Comparison of ENCODE assay signal across 17 mouse cellular contexts in genomic region chr7:131318340-131318739, GRCm38 (mm10). TPM values are rescaled to one million over a fixed set of nuclear protein-coding genes. Genes with fewer than 3 reads are reported as not detected.
"Had no signal": no experiment of that assay in that cellular context is flagged by ENCODE, and none has a peak within 500 bp of the region (broad histone marks: within the 10 kb centered on the region; RNA-seq: fewer than 3 reads in every experiment).

No protein-coding gene starts in this region.

- H3K9ac ChIP-seq: limb, embryonic 13.5 days; liver, embryonic 14.5 days; midbrain, embryonic 12.5 days; neural tube, embryonic 13.5 days had no signal

- H3K4me2 ChIP-seq: limb, embryonic 13.5 days; midbrain, embryonic 12.5 days; neural tube, embryonic 13.5 days had no signal

- H3K27ac ChIP-seq: layer of hippocampus, adult 2 months; limb, embryonic 13.5 days; liver, embryonic 14.5 days; midbrain, embryonic 12.5 days; neural tube, embryonic 13.5 days had no signal

- ATAC-seq: midbrain, embryonic 16.5 days had no signal

- H3K9me3 ChIP-seq: limb, embryonic 13.5 days; midbrain, embryonic 12.5 days; neural tube, embryonic 13.5 days had no signal

- H3K27me3 ChIP-seq: limb, embryonic 13.5 days; midbrain, embryonic 12.5 days; neural tube, embryonic 13.5 days had no signal

- H3K36me3 ChIP-seq: limb, embryonic 13.5 days; midbrain, embryonic 12.5 days; neural tube, embryonic 13.5 days had no signal

- H3K4me1 ChIP-seq: limb, embryonic 13.5 days; midbrain, embryonic 12.5 days; neural tube, embryonic 13.5 days had no signal

- H3K4me3 ChIP-seq: layer of hippocampus, adult 2 months; limb, embryonic 13.5 days; midbrain, embryonic 12.5 days; neural tube, embryonic 13.5 days had no signal

- DNase-seq: kidney, postnatal 4 days; left cerebral cortex, postnatal 4 days; lung, adult 18-20 months; retina, postnatal 1 day; right cerebral cortex, postnatal 25 days; thymus, postnatal 4 days had no signal

RNA-seq across cellular contexts. Expression of gene Cuzd1, which starts 3.8 kb away (rescaled TPM):
- polyA plus RNA-seq: kidney, embryonic 16.5 days; limb, embryonic 13.5 days; liver, adult 2 months; liver, embryonic 14.5 days; lung, embryonic 16.5 days; midbrain, embryonic 12.5 days; midbrain, embryonic 16.5 days; neural tube, embryonic 13.5 days had no signal

RNA-seq across cellular contexts. Expression of gene Fam24b, which starts 11.0 kb away (rescaled TPM):
- polyA plus RNA-seq: kidney, embryonic 16.5 days; limb, embryonic 13.5 days; midbrain, embryonic 12.5 days; midbrain, embryonic 16.5 days; neural tube, embryonic 13.5 days; small intestine, adult 2 months; stomach, embryonic 16.5 days had no signal

RNA-seq across cellular contexts. Expression of gene Fam24a, which starts 15.3 kb away (rescaled TPM):
- polyA plus RNA-seq: kidney, embryonic 16.5 days; limb, embryonic 13.5 days; liver, adult 2 months; liver, embryonic 14.5 days; lung, embryonic 16.5 days; midbrain, embryonic 12.5 days; midbrain, embryonic 16.5 days; neural tube, embryonic 13.5 days; small intestine, adult 2 months; stomach, embryonic 16.5 days had no signal
